Mouse (Mus musculus): Measurements from ENCODE around the gene Bahcc1. TPM values are rescaled to one million over a fixed set of nuclear protein-coding genes. Genes with fewer than 3 reads are reported as not detected.

Bahcc1 gene
- polyA plus RNA-seq, 1 experiment from 2014 or later = 3.1 TPM

DNA sequence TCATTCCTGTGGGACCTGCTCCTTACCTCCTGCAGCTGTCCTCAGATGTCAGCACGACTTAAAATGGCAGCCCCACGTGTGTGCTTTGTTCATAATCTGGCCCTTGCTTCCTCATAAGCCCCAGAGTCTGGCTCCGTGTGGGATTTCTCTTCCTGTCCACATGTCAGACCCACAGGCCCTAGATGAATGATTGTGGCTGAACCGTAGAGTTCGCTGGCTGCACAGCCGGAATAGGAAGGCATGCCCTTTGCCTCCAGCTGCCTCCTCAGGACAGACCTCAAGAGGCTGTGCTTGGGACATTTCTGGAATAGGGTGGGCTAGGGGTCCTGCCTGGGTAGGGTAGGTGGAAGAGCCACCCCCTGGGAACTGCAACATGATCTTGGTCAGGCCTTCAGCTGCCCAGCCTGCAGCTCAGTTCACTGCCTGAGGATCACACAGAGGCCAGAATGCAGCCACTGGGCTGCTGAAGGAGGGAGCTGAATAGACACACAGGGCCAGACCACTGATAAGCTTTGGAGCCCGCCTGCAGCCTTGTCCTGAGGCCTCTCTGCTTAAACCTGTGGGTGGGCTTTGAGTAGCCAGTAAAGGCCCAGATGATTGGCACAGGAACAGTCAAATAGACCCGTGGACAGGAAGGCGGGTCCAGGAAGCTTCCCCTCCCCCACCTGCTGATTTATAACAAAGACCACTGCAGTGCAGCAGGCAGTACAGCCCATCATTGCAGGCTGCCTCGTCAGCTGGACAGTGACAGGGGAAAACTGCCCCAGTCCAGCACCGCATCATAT is 16.0 kb upstream of the Bahcc1 start:
- no peak overlapping the region for H3K4me3 ChIP-seq (ENCODE audit: low read depth, low read length)
- TF ChIP-seq CTCF (IDR thresholded peaks at IDR 0.05; ENCODE audit: low read depth) = no peak
- H3K9ac ChIP-seq (ENCODE audit: low read depth, low read length) = no peak overlapping the region
- no peaks in the 10 kb centered on the region for H3K27me3 ChIP-seq (replicated peaks; ENCODE audit: control insufficient read depth, insufficient read depth, low read length)
- ATAC-seq = no peak
- H3K9me3 ChIP-seq (ENCODE audit: control insufficient read depth) = peaks cover 5% of the 10 kb centered on the region; the same call in 1 of the 2 replicates
- WGBS = 40% methylated on average over 11 of the region's 11 CpGs
- no peaks in the 10 kb centered on the region for H3K4me1 ChIP-seq (replicated peaks; ENCODE audit: control insufficient read depth, insufficient read depth, low read length)
- no peaks in the 10 kb centered on the region for H3K36me3 ChIP-seq (ENCODE audit: control insufficient read depth, insufficient read depth)
- no peak overlapping the region for H3K4me2 ChIP-seq (replicated peaks; ENCODE audit: low read depth)
- 0 out of 2 replicates have a peak overlapping the region, but pooled peaks have one; percentile 11 for H3K27ac ChIP-seq (ENCODE audit: low read depth, low read length)

DNA sequence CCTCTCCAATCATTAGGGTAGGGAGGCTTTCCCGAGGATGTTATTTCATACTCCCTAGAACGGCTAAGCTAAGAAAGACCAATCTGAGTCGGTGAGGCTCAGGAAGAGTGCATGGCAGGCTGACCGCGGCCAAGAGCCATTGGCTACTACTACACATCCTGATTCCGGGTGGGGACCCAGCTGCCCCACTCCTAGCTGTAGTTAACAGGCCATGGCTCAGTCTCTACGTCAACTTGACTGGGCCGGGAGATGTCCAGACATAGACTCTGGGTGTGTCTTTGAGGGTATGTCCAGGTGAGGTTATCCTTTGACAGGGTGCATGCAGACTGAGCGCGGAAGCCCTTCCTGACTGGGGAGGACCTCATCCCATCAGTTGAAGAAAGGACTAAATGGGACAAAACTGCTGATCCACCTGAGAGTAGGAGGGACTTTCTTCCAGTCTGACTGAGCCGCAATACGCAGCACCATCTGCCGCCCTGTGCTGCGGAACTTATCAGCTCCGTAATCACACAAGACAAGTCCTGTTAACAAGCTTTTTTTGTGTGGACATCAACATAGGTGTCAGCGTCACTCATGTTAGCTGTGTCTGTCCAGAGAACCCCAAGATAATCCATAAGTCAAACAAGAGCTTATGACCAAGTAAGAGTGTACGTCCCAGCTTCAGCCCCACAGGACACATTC is 14.4 kb upstream of the Bahcc1 start:
- H3K9me3 ChIP-seq (ENCODE audit: control insufficient read depth) = peaks cover 5% of the 10 kb centered on the region; the same call in 1 of the 2 replicates
- H3K9ac ChIP-seq (ENCODE audit: low read depth, low read length) = no peak overlapping the region
- no peak overlapping the region for H3K4me3 ChIP-seq (ENCODE audit: low read depth, low read length)
- no peak overlapping the region for H3K27ac ChIP-seq (ENCODE audit: low read depth, low read length)
- H3K36me3 ChIP-seq (ENCODE audit: control insufficient read depth, insufficient read depth) = no peaks in the 10 kb centered on the region
- no peak for TF ChIP-seq CTCF (IDR thresholded peaks at IDR 0.05; ENCODE audit: low read depth)
- no peak for ATAC-seq
- H3K27me3 ChIP-seq (replicated peaks; ENCODE audit: control insufficient read depth, insufficient read depth, low read length) = no peaks in the 10 kb centered on the region
- H3K4me1 ChIP-seq (replicated peaks; ENCODE audit: control insufficient read depth, insufficient read depth, low read length) = 0 out of 2 replicates have a peak, but pooled peaks cover 3% of the 10 kb centered on the region
- 82% methylated on average over 17 of the region's 17 CpGs for WGBS
- no peak overlapping the region for H3K4me2 ChIP-seq (replicated peaks; ENCODE audit: low read depth)

DNA sequence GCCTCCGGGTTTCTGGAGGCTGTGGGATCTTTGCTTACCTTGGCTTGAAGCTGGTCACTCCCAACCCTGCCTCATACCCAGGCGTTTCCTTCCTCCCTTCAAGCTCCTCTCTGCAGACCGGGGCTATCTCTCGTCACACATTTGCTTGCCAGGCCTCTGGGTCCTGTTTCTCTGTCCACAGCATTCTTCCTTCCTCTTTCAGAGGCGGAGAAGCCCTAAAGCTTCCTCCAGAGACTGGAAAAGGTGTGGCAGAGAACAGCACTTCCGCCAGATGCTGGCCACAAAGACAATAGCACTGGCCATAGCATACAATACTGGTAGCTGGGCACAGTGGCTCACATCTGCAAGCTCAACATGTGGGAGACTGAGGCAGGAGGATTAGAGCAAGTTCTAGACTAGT is 13.8 kb upstream of the Bahcc1 start:
- H3K27ac ChIP-seq (ENCODE audit: low read depth, low read length) = no peak overlapping the region
- WGBS = 61% methylated on average over 6 of the region's 6 CpGs
- H3K4me1 ChIP-seq (replicated peaks; ENCODE audit: control insufficient read depth, insufficient read depth, low read length) = peaks cover 9% of the 10 kb centered on the region
- no peak overlapping the region for H3K4me3 ChIP-seq (ENCODE audit: low read depth, low read length)
- no peak overlapping the region for H3K4me2 ChIP-seq (replicated peaks; ENCODE audit: low read depth)
- TF ChIP-seq CTCF (IDR thresholded peaks at IDR 0.05; ENCODE audit: low read depth) = no peak
- no peak overlapping the region for H3K9ac ChIP-seq (ENCODE audit: low read depth, low read length)
- H3K36me3 ChIP-seq (ENCODE audit: control insufficient read depth, insufficient read depth) = no peaks in the 10 kb centered on the region
- H3K9me3 ChIP-seq (ENCODE audit: control insufficient read depth) = peaks cover 2% of the 10 kb centered on the region; the same call in 1 of the 2 replicates
- ATAC-seq = no peak
- H3K27me3 ChIP-seq (replicated peaks; ENCODE audit: control insufficient read depth, insufficient read depth, low read length) = no peaks in the 10 kb centered on the region

DNA sequence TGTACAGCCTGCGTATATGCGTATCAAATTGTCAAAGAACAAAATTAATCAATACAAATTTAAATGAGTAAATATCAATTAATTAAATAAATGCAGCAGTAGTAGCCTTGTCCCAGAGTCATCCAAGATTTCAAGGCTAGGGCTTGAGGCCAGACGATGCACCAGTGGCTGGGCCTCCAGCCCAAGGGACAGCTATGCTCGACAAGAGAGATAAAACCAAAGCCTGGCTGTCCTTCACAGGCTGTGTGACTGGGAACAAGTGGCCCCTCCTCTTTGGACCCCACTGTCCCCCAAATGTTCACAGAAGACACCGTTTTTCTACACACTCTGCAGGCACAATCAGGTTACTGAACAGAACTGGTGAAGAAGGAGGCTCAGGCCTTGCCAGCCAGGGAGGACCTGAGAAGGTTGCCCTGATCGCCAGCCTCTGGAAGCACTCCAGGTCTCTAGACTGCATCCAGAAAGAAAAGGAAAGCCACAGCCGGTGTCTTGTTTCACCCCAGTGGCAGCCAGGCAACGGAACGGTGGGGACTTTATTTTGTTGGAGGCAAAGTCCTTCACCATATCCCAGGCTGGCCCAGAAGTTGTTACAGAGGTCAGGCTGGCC is 12.7 kb upstream of the Bahcc1 start:
- H3K4me3 ChIP-seq (ENCODE audit: low read depth, low read length) = no peak overlapping the region
- no peak for TF ChIP-seq CTCF (IDR thresholded peaks at IDR 0.05; ENCODE audit: low read depth)
- WGBS = 51% methylated on average over 9 of the region's 9 CpGs
- peaks cover 19% of the 10 kb centered on the region for H3K4me1 ChIP-seq (replicated peaks; ENCODE audit: control insufficient read depth, insufficient read depth, low read length)
- H3K36me3 ChIP-seq (ENCODE audit: control insufficient read depth, insufficient read depth) = no peaks in the 10 kb centered on the region
- H3K27me3 ChIP-seq (replicated peaks; ENCODE audit: control insufficient read depth, insufficient read depth, low read length) = no peaks in the 10 kb centered on the region
- H3K4me2 ChIP-seq (replicated peaks; ENCODE audit: low read depth) = no peak overlapping the region
- no peaks in the 10 kb centered on the region for H3K9me3 ChIP-seq (ENCODE audit: control insufficient read depth)
- no peak for ATAC-seq
- no peak overlapping the region for H3K27ac ChIP-seq (ENCODE audit: low read depth, low read length)
- no peak overlapping the region for H3K9ac ChIP-seq (ENCODE audit: low read depth, low read length)

DNA sequence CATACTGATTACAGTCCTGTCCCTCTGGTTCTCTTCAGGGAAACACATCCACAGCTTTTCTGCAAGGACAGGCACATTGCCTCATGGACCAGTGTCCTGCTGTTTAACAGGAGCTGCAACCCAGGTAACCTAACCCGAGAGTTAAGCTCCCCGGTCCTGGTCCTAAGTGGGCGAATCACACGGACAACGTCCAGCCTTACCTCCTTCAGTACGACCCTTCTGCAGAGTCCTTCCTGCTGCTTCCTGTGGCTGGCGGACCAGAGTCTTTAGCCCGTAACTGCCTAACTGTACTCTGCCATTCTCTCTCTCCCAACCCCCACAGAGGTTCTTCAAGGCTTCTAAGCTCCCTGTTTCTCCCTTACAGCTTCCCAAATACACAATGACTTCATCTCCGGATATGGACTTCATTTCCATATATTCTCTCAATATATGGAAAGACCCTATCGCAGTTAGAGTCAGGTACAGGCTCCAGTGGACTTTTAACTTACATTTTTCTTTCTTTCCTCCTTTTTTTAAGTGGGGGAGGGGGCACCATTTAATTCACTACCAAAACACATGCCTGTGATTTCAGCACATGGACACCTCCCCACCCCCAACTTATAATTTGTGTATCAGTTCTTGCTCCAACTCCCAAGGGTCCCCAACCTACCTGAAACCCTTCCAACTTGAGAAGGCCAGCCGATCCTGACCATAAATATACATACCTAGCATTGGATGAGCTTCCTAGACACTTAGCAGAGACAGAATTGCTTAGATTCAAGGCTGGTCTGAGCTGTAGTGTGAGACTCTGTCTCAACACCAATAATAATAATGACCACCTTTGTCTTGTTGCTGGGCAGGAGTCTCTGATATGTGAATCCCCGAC is 11.6 kb upstream of the Bahcc1 start:
- Histone ChIP-seq H3K4me2 (replicated peaks; ENCODE audit: low read depth) (no peak overlapping the region), H3K36me3 (ENCODE audit: control insufficient read depth, insufficient read depth) (no peaks in the 10 kb centered on the region), H3K9me3 (ENCODE audit: control insufficient read depth) (no peaks in the 10 kb centered on the region), H3K27me3 (replicated peaks; ENCODE audit: control insufficient read depth, insufficient read depth, low read length) (no peaks in the 10 kb centered on the region), H3K27ac (ENCODE audit: low read depth, low read length) (no peak overlapping the region), H3K9ac (ENCODE audit: low read depth, low read length) (no peak overlapping the region), H3K4me3 (ENCODE audit: low read depth, low read length) (no peak overlapping the region), H3K4me1 (replicated peaks; ENCODE audit: control insufficient read depth, insufficient read depth, low read length) (peaks cover 23% of the 10 kb centered on the region)
- no peak for ATAC-seq
- 57% methylated on average over 12 of the region's 12 CpGs for WGBS
- TF ChIP-seq CTCF (IDR thresholded peaks at IDR 0.05; ENCODE audit: low read depth) = no peak
